Mouse (Mus musculus): ENCODE results near the gene Mtfr2.
A peak's percentile ranks its signal among the peaks of the same experiment; 100 is the strongest.

The Mtfr2 gene

GRCm38 (mm10) chr10:20347285-20348214, at the start of gene Mtfr2:
Mtfr2 (plus strand) TSS chr10:20347770.
- peak; percentile 93 for DNase-seq (ENCODE audit: low read depth, low spot score)

- DNase-seq (ENCODE audit: low read depth, low spot score), result no peak
Measured at GRCm38 (mm10) chr10:20298152-20298920, 49.2 kb upstream of the Mtfr2 start.

GRCm38 (mm10) chr10:20299114-20299513, 48.5 kb upstream of the Mtfr2 start:
- no peak for DNase-seq (ENCODE audit: low read depth, low spot score)

- no peak for DNase-seq (ENCODE audit: low read depth, low spot score)
Measured at GRCm38 (mm10) chr10:20310969-20311769, 36.4 kb upstream of the Mtfr2 start.

- DNase-seq (ENCODE audit: low read depth, low spot score), result peak; percentile 100
Measured at GRCm38 (mm10) chr10:20311918-20312735, 35.4 kb upstream of the Mtfr2 start, which contains the start of gene Bclaf1. Bclaf1 (plus strand) TSS chr10:20312469.

- peak; percentile 83 for DNase-seq (ENCODE audit: low read depth, low spot score)
Measured at GRCm38 (mm10) chr10:20312736-20313301, 34.8 kb upstream of the Mtfr2 start.

GRCm38 (mm10) chr10:20313447-20313846, 34.1 kb upstream of the Mtfr2 start:
- DNase-seq (ENCODE audit: low read depth, low spot score), result no peak

- DNase-seq (ENCODE audit: low read depth, low spot score), result no peak
Measured at GRCm38 (mm10) chr10:20313941-20314340, 33.6 kb upstream of the Mtfr2 start.

GRCm38 (mm10) chr10:20314797-20315196, 32.8 kb upstream of the Mtfr2 start:
- no peak for DNase-seq (ENCODE audit: low read depth, low spot score)

GRCm38 (mm10) chr10:20317466-20317865, 30.1 kb upstream of the Mtfr2 start:
- DNase-seq (ENCODE audit: low read depth, low spot score), result no peak

GRCm38 (mm10) chr10:20326226-20326625, 21.3 kb upstream of the Mtfr2 start:
- DNase-seq (ENCODE audit: low read depth, low spot score), result no peak

- no peak for DNase-seq (ENCODE audit: low read depth, low spot score)
Measured at GRCm38 (mm10) chr10:20331262-20331661, 16.3 kb upstream of the Mtfr2 start.

- no peak for DNase-seq (ENCODE audit: low read depth, low spot score)
Measured at GRCm38 (mm10) chr10:20337872-20338271, 9.7 kb upstream of the Mtfr2 start.

- DNase-seq (ENCODE audit: low read depth, low spot score), result no peak
Measured at GRCm38 (mm10) chr10:20345736-20346135, 1.8 kb upstream of the Mtfr2 start.

GRCm38 (mm10) chr10:20348894-20349293, 1.3 kb downstream of the Mtfr2 start:
- DNase-seq (ENCODE audit: low read depth, low spot score), result no peak

GRCm38 (mm10) chr10:20361542-20362449, 14.2 kb downstream of the Mtfr2 start:
- peak; percentile 26 for DNase-seq (ENCODE audit: low read depth, low spot score)

- DNase-seq (ENCODE audit: low read depth, low spot score), result no peak
Measured at GRCm38 (mm10) chr10:20362450-20363118, 15.0 kb downstream of the Mtfr2 start.

- DNase-seq (ENCODE audit: low read depth, low spot score), result no peak
Measured at GRCm38 (mm10) chr10:20372046-20372445, 24.5 kb downstream of the Mtfr2 start.

GRCm38 (mm10) chr10:20377621-20378020, 30.1 kb downstream of the Mtfr2 start:
- DNase-seq (ENCODE audit: low read depth, low spot score), result no peak
